Mouse (Mus musculus) left cerebral cortex, adult 18-20 months (tissue): ENCODE data around the gene Npas3. TPM values are rescaled to one million over a fixed set of nuclear protein-coding genes. Genes with fewer than 3 reads are reported as not detected.
A peak's percentile ranks its signal among the peaks of the same experiment; 100 is the strongest.

Source experiments
- DNase-seq, 2 experiments: peaks; one replicate each; pipeline ENCODE4 v3.0.0; 2021 to 2022; ENCODE audit warnings: low spot score in 2 of 2, mixed read lengths in 1 of 2
- total RNA-seq, 2 experiments: library from RNA; stranded (reverse); gene quantifications; 2 replicates each; pipeline ENCODE4 v1.2.3; 2021

The Npas3 gene
- total RNA-seq, 2 experiments from 2014 or later: 18.5 to 22.3 TPM

DNA sequence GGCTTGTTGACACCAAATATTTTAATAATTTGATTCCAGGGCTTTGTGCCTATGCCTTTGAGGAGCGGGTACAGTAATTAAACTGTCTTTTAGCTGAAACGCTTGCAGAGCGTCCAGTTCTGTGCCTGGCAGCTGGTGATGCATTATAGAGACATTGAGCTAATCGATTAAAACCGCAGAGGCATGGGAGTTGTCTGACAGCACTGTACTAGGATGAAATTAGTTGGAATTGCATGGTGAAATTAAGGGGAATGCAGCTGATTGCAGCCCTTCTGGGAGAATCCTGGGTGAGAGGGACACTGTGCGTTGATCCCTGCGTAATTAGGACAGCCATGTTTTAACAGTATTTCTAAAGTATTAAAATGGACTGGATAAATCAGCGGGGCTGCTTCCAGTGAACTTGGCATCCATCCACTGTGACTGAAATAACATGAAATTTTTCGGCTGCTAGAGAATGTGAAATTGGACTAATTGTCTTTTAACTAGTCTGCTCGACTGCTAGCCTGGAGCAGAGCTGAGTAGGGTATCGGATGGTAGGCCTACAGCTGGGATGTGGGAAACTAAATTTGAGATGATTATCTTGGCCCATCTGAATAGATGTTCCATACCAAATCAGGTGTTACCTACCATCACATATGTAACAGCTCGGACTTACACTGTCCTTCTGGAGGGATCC is 318.4 kb downstream of the Npas3 start:
- no peak for DNase-seq

DNA sequence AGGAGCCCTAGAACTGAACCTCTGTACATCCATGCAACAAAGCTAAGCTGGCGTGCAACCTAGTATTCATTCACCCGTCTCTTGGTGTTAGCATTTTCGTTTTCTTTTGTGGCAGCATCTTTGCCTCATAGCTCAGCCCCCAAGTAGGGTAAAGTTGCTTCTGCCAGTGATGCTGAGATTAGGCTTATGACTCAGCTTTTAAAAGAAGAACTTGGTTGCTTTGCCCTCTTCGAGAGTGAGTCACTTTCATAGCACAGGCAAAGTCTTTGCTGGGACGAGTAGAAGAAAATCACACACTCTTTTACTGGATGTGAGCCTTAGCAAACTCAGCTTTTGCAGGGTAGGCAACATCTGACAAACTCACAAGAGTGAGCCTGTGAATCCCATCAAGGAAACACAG is 332.7 kb downstream of the Npas3 start:
- DNase-seq: no peak

DNA sequence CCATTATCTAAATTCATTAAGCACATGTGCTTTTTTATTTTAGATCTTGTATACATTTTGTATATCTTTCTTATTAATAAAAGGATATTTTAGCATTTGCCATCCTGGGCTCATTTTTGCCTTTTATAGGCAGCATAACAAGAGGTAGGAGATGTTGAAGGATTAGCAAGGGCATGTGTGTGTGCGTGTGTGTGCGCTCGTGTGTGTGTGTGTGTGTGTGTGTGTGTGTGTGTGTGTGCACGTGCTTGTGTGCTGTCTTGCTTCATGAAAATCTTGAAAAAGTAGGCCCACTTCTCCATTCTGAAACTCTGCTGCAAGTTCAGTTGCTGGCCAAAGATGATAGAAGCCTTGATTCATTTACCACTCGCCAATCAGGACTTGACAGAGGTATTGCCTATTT is 338.8 kb downstream of the Npas3 start:
- DNase-seq: no peak

DNA sequence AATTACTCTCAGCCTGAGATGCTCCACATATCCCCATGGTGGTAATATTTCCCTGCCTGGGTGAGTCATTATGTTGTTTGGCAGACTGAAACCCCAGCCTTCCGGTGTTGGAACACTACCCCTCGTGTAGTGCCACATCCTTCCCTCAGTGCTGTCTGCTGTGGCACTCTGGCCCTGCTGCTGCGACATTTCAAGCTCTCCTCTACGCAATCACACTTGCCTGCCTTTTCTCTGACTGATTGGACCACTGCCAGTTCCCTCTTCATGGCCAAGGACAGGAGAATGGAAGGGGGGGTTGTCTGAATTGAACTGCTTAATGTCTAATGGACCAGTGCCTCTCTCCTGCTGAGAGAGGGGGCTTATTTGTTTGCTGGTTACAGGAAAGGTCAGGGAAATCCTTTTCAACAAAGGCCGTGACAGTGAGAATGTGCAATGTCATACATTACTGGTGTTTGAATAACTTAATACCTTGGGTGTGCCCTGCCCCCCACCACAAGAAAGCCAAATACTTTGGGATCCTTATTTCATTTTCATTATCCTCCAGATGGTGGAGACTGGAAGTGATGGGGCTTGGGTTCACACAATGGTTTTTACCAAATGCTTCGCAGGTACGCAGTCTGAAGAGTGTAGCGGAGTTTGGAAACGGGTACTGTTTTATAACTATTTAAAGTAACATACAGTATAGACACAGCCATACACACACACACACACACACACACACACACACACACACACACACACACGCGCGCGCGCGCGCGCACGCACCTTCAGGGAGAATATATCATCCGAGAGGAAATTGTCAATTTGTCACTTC is 339.4 kb downstream of the Npas3 start:
- DNase-seq: peak in 1 of 2 experiments; percentile 24

DNA sequence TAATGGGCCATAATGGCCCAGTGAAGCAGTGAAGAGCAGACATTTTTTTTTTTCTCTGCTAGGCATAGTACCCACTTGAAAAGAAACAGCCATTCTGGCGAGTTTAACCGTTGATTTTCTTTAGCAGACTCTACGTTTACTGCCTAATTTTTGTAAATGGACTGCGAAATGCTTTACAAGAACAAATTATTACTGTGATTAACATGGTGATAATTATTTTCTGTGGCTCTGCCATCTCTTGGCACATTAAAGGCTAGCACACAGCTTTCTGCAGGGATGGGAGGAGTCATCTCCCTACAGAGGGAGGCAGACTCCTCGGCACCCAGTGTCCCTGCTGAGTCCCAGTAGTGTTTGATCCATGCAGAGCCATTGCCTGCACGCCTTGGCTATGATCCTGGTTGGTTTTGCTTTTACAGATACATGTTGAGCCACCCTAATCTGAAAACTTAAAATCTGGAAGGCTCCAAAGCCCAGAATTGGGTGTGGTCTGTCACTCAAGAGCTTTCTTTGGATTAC is 341.0 kb downstream of the Npas3 start:
- no peak for DNase-seq

DNA sequence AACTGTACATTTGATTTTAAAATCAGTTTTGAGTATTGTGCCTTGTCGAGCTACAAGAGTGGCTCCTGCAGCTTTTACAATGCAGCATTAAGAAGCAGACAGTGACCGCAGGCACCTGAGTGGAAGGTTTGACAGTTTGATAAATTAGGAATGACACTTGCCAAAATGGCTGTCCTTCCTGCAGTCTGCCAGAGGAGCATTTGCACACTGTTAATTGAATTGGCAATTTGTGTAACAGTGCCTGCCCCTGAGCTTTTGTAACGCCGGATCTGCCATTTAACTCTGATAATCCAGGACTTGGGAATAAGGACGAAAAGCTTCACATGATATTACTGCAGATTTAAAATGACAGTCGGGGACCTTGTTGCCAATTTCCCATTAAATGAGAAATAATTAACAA is 357.2 kb downstream of the Npas3 start:
- no peak for DNase-seq

DNA sequence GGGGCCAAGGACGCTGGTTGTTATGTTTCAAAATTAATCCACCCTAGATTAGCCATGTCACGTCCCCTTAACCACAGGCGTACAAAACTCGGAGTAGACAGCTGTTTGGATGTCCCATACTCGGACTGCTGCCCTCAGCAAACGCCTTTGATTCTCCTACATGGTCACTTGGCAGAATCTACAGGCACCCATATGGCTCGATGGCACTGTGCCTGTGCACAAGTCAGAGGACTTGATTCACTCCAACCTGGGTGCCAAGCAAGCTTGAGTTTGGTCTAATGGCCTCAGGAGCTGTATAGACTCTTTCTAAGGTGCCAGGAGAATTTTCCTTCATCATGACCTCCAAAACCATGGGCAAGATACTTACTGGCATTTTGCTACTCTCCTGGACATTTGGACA is 363.6 kb downstream of the Npas3 start:
- DNase-seq: no peak

DNA sequence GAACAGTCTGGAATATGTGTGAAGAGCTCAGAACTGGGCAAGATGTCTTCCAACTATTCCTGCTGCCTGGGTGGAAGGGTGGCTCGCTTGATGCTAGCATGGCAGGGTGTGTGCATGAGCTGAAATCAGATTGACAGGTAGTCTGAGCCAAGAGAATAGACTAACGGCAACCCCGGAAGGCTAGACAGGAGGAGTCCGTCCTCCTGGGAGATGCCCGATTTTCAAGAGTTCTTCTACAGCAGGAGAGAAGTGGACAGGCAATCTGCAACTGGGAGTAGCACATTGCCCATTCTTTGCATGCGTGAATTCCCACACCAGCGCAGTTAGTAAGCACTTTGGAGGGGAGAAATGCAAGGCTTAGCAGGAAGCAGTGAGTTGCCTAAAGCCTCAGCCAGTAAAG is 372.8 kb downstream of the Npas3 start:
- DNase-seq: no peak

DNA sequence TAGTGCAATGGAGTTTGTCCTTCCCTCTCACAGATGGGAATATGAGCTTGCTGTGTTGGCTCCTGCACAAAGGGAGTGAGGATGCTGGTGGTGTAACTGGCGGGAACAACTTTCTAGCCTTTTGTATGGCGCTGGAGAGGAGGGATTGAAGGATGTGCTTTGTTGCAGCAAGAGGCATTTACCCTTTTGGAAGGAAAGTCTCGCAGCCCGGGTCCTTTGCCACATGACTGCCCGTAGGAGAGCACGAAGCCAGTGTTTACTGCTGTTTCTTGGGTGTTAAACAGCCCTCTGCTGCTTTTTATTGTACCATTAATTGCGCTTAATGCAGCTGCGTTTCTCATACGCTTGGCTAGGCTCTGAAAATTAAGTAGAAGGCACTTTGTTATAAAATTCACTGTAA is 375.3 kb downstream of the Npas3 start:
- DNase-seq: no peak

DNA sequence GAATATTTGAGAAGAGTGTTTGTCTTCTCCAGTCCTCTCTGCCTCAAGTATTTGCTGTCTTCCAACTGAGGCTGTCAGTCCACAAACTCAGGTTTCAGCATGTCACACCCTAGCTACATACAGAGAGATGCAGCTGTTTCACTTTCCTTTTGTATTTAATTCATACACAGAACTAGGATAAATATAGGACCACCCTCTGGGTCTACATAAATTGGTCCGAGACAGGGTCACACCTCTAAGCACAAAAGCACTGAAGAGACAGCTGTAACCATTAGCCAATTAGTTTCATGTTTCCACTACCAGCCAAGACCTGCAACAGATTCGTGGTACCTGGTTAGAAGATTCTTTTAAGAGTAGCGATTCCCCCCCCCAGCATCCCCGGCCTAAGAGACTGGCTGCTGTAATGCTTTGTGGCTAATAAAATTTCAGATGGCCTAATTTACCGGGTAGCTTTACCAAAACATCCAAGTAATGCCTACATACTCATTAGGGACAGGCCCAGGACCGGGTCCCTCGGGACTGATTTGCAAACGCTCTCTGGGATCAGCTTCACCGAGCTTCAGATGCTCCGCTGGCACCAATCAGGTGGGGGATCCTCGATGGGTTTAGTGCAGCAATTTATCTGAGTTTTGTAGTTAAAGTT is 376.0 kb downstream of the Npas3 start:
- DNase-seq: no peak

DNA sequence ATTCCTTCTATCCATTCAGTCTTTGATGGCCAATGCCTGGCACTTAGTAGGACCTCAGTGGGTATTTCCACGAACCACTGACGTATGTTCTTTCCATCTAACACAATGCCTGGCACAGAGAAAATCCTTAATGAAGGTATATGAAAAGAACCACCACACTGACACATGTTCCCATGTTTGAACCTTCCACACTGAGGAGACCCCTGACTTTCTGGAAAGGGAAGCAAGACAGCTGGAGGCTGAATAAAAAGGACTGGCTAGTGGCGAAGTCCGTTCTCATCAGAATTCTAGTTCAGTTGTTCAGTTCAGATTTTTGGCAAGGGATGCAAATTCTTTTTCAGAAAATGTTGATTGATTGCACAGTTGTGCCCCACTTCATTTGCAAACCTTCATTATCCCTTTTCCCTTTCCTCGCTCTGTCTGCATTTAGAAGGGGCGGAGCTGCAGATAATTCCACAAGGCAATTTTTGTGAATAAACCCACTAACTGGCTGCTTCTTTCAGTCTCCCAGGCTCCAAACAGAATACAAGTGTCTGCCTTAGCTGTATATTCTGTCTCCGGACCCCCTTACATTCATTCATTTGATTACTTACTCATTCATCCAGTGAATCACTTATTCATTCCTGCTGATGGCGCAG is 381.1 kb downstream of the Npas3 start:
- DNase-seq: no peak

DNA sequence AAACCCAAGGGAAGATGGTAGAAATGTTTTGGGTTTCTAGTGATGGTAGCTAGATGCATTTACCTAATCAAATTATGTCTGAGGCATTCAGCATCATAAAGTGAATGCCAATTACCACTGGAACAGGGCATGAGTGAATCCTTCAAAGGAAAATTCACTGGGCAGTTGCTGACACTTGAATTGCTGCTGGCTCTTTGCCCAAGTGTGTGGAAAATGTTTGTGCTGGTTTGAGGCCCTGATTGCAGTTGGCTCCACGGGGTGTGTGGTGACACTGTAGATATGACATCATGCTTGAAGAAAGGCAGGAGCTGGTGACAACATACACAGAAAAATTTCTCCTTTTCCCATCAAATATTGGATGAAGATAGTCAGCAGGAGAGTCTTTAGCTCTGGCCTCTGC is 382.1 kb downstream of the Npas3 start:
- DNase-seq: no peak

DNA sequence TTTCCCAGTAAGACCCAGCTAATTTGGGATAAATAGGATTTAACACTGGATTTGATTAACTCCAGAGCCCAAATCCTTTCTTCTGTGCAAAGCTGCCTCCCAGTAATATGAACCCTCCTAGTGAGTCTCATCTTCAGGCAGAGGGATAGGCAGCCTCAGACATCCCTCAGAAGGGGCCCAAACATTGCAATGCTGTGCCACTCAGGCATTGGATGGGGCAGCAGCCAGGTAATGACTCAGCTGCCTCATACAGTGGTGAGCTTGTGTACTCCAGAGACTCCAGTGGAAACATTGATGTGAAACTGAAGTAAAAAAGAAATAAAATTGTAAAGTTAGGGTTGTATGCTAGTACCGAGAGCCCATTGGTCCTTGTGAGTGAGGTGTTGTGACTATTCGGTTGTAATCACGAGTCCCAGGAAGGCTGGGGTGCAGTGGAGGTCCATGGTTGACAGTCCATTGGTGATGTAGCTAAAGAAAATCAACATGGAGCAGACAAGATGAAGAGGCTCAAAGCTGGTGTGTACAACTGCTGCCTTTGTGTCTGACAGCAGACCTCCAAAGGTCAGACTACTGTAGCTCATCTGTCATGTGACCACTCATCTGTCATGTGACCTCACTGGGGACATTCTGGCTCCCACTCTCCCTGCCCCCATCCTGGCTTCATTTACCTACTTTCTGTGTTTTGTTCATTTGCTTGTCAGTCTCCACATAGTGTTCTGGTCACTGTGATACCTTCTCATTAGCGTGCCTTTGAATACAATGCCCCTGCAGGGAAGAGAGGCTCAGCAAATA is 383.0 kb downstream of the Npas3 start:
- DNase-seq: no peak

DNA sequence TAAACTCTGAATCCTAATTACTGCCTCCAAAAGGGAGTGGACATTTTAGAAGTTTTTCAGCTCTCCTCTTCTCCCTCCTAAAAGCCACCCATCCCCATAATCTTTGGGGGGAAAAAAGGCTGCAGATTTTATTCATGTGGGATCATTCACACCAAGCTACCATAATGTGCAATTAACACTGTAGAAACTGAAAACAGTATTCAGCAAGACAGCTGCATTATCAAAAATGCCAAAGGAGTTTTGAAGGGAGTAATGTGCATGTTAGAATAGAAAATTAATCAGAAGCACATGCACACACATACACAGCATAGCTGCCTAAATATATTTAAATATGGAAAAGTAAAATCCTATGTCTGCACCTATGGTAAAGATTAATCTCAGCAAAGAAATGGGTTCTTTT is 390.1 kb downstream of the Npas3 start:
- no peak for DNase-seq

DNA sequence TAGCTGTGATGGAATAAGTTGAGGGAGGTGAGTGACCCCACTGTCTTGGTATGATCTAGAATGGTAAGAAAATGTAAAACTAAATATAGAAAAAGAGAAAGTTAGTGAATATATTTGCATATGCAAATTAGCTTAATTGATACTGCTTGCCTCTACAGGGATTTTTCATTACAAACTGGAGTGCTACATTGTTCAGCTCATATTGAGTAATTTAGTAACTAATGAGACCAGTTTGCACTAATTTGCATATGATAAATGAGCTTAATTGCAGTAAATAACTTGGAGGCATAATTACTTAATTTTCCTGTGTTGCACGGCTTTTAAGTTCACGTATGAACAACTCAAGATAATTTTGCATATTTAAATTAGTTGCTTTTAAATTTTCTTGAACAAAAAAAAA is 398.8 kb downstream of the Npas3 start:
- no peak for DNase-seq

DNA sequence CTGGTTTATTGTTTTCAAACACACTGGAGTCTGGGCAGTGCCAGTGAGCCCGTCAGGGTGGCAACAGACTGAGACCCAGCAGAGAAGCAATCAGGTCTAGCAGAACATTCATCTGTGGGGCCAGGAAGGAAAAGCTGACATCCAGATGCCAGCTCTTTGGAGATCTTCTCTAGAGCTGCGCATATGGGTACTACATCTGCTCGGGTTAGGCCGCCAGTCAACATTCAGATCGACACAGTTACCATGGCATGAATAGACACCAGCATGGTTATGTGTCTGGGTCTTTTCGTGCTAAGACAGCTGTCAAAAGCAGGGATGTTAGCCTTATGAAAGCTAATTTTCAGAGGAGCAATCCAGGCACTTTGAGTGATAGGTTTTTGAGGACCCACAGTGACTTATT is 407.8 kb downstream of the Npas3 start:
- no peak for DNase-seq

DNA sequence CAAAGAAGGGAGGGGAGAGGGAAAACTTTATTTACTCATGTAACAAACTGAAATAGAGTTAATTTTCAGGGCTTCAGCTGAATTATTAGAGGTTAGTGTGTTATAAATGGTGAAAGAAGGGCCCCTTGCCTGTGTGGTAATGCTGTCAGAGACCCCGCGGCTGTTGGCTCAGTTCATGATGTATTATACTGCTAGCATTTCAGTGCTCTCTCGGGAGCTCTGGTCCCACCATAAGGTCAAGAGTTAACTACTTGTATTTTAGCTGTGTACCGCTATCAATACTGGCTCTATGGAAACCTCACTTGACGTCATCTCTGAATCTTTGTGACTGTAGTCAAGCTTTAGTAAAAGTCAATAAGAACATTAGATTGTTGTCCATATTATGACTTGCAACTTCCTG is 415.6 kb downstream of the Npas3 start:
- DNase-seq: no peak

DNA sequence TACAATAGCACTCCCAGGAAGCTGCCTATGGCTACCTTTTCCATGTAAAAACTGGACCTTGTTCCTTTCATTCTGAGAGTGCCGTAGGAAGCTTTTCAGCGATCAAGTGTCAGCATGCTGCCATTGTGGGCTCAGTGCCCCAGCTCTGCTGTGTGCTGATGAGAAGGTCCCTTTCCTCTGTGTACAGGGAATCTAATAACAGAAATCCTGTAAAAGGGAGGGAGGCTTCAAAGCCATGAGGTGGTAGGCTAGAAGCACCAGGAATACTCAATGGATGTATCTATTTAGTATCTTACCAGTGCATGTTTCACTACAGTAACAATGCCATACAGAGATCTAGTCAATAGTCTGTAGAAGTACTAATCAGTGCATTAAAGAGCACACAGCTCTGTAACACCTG is 423.4 kb downstream of the Npas3 start:
- no peak for DNase-seq

DNA sequence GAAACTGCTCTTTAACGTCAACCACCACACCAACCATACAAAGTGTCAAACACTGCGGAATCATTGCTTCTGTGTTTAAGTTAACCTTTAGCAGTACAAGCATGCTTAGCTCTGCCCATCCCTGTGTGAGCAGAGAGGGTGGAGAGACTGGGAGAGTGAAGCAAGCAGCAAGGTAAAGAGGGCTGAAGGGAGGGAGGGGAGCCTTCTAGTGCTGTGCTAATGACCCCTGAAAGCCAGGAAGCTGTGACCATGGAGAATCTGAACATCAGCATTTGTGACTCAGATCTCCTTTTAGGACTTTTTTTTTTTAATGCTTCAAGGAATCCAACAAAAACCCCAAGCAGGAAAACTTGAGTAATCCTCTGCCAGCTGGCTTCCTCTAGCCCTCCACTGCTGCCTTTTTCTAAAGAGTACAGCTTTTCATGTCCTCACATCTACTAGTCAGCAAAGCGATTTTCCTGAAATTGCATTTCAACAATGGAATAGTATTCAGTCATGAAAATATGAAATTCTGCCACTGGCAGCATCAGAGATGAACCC is 428.7 kb downstream of the Npas3 start:
- DNase-seq: no peak

DNA sequence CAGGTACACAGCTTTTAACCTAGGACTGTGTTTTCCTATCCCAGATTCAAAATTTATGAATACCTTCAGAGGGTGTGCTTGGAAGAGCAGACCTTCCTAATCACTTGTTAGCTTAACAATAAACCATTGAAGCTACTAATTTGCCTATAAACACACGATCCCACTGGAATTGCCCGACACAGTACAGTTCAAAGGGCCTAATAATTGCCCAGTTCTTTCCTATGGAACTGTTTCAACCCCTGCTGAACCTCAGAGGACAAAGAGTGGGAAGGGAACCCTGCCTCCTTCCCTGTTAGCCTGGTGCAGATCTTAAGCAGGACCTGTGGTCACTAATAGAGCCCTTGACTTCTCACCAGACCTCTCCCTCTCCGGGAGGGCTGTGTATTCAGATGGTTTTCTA is 429.7 kb downstream of the Npas3 start:
- DNase-seq: no peak

DNA sequence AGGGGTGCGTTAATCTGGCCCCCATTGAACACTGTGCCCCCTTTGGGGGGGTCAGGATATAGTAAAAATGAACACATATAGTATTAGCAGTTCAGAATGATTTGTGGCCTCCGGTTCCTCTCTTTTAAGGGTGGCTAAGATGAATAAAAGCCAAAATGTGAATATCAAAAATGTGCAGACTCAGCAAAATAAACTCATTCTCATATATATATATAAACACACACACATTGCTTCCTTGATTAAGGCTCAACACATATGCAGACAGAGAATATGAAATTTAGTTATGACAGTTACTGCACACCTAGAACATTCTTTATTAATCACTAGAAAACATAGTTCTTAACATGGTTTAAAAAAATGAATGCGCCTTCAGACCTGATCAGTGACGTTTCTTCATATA is 430.7 kb downstream of the Npas3 start:
- DNase-seq: no peak
